Mouse (Mus musculus): Measurements from ENCODE around the gene Anxa4.

The Anxa4 gene

GRCm38 (mm10) chr6:86801431-86801830 lies 8.0 kb upstream of the Anxa4 start:
- no peak for DNase-seq (ENCODE audit: low read depth, low spot score)

- DNase-seq (ENCODE audit: low read depth, low spot score): no peak
Measured at GRCm38 (mm10) chr6:86800467-86800866, 7.1 kb upstream of the Anxa4 start.

DNA sequence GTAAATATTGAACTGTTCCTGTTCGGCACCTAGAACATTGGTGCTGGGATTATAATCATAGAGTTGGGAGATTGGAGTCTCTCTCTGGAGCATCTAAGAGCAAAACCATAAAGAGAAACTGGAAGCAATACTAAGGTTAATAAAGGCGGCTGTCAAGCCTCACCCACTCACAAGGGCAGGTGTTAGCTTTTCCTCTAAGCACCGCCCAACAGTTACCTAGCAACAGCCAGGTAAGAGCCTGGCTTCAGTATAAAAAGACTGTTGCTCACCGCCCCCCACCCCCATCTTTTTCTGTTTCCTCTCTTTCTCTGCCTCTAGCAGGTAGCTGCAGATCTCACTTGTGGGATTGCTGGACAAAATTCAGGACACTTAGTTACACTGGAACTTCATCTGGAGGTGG lies 4.1 kb upstream of the Anxa4 start:
- DNase-seq (ENCODE audit: low read depth, low spot score): no peak

DNA sequence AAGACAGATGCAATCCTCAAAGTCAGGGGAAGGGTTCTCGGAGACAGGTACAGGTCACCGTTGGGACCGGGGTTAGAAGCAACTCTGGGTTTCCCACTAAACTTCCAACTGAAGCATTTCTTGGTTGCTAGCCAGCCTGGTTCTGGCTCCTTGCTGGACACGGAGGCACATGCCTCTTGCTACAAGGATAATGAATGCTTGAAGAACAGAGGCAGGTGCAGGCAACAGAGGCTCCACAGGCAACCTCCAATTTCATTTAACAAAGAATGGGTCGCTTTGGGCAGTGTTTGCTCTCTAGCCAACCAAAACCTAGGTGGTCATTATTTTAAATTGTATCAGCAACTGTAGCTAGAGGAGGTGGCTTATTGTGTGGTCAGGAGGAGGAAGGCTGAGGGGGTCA lies 573 bp upstream of the Anxa4 start:
- DNase-seq (ENCODE audit: low read depth, low spot score): no peak

DNA sequence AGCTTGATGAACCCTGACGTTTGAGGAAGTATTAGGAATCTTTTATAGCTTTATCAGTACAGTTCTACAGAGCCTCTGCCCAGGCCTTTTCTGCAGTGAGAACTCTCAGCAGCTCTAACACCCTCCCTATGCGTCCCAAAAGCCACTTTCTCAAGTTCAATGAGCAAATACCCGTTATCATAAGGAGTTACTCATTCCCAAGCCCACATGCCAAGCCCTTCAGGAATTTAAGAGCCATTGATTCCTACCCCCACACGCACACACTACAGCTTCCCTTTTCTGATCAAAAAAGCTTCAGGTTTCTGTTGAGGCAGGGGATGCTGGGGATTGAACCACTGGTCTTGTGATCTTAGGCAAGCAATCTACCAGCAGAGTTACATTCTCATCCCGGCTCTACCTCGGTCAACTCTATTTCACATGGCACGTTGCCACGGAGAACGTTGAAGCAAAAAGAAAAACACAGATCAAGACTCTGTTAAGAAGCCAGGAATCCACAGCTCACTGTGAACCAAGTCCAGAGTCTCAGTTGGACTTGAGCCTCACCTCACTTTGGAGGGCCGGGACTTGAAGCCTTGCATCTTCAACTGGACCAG lies 2.9 kb downstream of the Anxa4 start:
- no peak for DNase-seq (ENCODE audit: low read depth, low spot score)

GRCm38 (mm10) chr6:86788242-86788641 lies 5.1 kb downstream of the Anxa4 start:
- no peak for DNase-seq (ENCODE audit: low read depth, low spot score)

GRCm38 (mm10) chr6:86786545-86786944 lies 6.8 kb downstream of the Anxa4 start:
- DNase-seq (ENCODE audit: low read depth, low spot score): no peak

DNA sequence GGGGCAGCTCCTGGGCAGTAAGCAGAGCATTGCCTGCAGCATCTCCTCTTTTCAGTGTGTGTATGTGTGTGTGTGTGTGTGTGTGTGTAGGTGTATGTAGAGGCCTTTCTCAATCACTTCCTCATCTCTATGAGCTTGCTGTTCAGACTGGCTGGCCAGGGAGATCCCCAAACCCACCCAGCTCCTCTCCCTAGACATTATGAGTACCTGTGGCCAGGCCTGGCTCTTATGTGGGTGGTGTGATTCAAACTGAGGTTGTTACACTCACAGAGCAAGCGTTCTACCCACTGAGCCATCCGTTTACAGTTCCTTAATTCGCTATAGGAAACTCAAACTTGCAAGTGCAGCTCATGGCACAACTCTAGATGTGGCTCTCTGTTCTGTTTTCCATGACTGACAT lies 8.6 kb downstream of the Anxa4 start:
- DNase-seq (ENCODE audit: low read depth, low spot score): no peak

- DNase-seq (ENCODE audit: low read depth, low spot score): no peak
Measured at GRCm38 (mm10) chr6:86782342-86782741, 11.0 kb downstream of the Anxa4 start.

GRCm38 (mm10) chr6:86781361-86781957 lies 11.9 kb downstream of the Anxa4 start:
- no peak for DNase-seq (ENCODE audit: low read depth, low spot score)

GRCm38 (mm10) chr6:86778910-86779594 lies 14.3 kb downstream of the Anxa4 start:
- no peak for DNase-seq (ENCODE audit: low read depth, low spot score)

DNA sequence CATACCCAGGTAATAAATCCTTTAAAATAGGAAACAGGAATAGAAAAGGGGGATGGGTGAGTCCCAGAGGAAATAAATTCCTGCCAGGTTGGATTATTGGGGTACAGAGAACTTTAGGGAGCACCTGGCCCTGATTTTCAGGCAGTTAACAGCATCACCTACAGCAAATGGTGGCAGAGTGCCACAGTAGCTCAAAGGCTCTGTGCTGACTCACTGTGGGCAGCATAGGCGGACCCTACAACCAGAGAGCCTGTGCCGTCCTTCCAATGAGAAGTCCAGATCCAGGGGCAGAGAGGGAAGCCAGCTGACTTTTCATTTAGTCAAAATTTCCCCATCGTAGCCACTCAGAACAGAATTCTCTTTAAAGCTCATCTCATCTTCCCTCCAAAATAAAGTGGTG lies 16.2 kb downstream of the Anxa4 start:
- DNase-seq (ENCODE audit: low read depth, low spot score): no peak

DNA sequence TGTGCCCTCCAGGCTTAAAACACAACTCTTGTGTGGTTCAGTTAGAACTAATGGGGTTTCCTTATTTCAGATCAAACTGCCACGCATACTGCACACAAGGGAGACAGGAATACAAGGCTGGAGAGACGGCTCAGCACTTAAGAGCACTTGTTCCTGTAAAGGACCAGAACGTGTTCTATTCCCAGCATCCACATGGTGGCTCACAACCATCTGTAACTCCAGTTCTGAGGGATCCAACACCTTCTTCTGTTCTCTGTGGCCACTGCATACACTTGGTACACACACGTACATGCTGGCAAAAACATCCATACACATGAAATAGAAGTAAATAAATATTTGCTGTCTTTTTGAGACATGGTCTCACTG lies 16.7 kb downstream of the Anxa4 start:
- no peak for DNase-seq (ENCODE audit: low read depth, low spot score)

DNA sequence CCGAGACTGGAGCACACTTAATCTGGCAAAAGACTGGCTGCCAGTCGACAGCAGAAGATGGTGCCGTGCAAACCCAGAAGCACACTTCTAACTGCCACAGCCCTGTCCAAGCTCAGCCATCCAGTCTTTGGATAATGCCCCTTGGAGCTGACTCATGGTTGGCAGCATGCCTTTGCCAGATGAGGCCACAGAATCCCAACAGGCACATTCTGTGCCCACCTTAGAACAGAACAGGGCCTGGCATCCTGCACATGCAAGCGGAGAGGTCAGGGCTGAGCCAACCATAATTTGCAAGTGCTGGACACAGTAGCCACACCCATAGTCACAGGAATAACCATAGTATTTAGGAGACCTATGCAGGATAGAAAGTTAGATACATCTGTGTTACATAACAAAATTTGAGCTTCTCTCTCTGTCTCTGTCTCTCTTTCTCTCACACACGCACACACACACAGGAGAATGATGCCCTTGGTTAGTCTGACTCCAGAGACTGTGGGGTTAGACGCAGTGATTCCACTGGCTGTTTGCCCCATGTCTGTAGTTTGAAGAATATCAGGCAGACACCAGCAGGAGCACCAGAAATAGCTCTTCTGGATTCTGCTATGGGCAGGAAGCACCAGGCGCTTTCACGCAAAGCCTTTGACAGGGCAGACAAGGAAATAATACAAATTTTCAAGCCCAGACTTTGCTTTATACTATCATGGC lies 17.2 kb downstream of the Anxa4 start:
- no peak for DNase-seq (ENCODE audit: low read depth, low spot score)

- no peak for DNase-seq (ENCODE audit: low read depth, low spot score)
Measured at GRCm38 (mm10) chr6:86774937-86775336, 18.4 kb downstream of the Anxa4 start.

GRCm38 (mm10) chr6:86773830-86774229 lies 19.6 kb downstream of the Anxa4 start:
- DNase-seq (ENCODE audit: low read depth, low spot score): no peak

DNA sequence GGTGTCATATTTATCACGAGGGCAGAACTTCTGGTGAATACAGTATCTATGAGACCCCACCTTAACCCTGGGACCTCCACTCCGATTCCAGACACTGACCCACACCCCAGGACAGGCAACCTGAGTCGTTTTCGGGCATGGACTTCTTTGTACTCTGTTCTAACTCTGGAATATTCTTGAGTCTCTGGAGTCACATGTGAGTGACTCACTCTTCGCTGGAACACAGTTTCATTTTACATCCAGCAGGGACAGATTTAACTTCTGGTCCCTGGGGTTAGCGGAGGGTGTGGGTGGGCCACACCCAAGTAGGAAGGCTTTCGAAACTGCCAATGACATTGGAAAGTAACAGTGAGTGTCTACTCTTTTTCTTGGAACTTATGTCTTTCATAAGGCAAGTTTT lies 20.8 kb downstream of the Anxa4 start:
- DNase-seq (ENCODE audit: low read depth, low spot score): no peak

GRCm38 (mm10) chr6:86768938-86769337 lies 24.4 kb downstream of the Anxa4 start:
- DNase-seq (ENCODE audit: low read depth, low spot score): no peak

GRCm38 (mm10) chr6:86768186-86768776 lies 25.1 kb downstream of the Anxa4 start:
- DNase-seq (ENCODE audit: low read depth, low spot score): no peak

GRCm38 (mm10) chr6:86767465-86767864 lies 25.9 kb downstream of the Anxa4 start:
- no peak for DNase-seq (ENCODE audit: low read depth, low spot score)

DNA sequence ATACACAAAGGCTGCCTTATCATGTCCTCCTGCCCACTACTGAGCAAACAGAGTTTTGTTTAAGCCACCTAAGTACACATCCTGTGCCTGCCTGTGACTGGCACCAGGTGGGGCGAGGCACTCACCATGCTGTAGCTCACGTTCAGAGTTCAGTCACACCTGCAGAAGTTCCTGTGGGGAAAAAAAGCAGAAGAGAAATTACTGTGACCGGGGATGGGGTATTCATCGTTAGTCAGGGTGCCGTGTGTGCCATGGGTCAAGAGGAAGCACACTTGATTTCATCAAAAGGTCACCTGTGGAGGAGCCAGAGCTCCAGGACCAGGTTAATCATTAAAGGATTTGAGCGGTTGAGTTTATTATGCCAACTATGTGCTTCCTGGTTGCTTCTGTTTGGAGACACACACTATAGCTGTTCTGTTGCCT lies 27.7 kb downstream of the Anxa4 start:
- no peak for DNase-seq (ENCODE audit: low read depth, low spot score)

- no peak for DNase-seq (ENCODE audit: low read depth, low spot score)
Measured at GRCm38 (mm10) chr6:86754105-86754863, 39.1 kb downstream of the Anxa4 start.

All from c-Kit-negative CD71-positive TER-119-positive erythroid progenitor cells, embryonic 14.5 days (primary cell).